Mouse (Mus musculus): ENCODE data around the gene Rac1. TPM values are rescaled to one million over a fixed set of nuclear protein-coding genes. Genes with fewer than 3 reads are reported as not detected.

The Rac1 gene
- polyA plus RNA-seq, 1 experiment: 587 TPM

DNA sequence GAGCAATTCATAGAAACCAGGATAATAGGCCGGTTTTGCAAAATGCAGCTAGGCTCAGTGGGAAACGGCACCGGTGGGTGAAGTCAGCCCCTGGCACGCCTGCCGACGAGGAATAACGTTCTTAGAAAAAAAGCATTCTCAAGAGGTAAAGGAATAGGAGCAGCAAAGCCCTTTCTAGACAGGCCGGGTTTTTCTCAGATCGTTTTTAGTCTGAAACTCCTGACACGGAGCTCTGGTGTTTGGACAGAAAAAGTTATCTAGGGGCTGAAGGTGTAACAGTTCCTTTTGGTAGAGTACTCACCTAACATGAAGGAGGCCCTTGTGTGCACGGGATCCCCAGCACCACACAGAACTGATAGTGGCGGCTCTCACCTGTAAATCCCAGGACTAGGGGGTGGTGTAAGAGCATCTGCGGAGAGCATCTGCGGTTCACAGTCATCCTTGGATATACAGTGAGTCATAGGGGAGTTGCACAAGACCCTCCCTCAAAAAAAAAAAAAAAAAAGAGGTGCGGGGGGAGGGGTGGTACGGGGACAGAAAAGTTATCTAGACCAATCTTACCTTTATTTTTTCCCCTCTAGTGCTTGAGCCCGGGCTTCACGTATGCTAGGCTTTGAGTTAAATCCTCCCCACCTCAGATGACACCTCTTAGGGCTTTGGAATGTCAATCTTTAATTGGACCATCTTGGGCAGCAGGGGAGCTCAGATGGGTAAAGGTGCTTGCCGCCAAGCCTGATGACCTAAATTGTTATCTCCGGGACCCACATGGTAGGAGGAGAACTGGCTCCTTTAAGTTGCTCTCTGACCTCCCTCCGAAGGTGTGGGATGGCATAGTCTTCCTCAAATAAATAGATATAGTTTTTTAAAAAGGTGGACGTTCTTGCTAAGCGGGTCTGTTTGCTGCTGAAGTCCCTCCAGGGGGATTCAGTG, 62.4 kb downstream of the Rac1 start:
- Histone ChIP-seq H3K4me3 (ENCODE audit: insufficient read depth, low read length) (peak overlapping the region; percentile 90), H3K27ac (ENCODE audit: insufficient read depth, low read depth, low read length) (peak overlapping the region; percentile 57), H3K4me1 (ENCODE audit: control insufficient read depth, insufficient read depth, low read length) (peaks cover 26% of the 10 kb centered on the region)
- no peak for TF ChIP-seq POLR2A (IDR thresholded peaks at IDR 0.05; ENCODE audit: borderline replicate concordance, low read depth, low read length)
- TF ChIP-seq CTCF (IDR thresholded peaks at IDR 0.05; ENCODE audit: low read depth, low read length): no peak

DNA sequence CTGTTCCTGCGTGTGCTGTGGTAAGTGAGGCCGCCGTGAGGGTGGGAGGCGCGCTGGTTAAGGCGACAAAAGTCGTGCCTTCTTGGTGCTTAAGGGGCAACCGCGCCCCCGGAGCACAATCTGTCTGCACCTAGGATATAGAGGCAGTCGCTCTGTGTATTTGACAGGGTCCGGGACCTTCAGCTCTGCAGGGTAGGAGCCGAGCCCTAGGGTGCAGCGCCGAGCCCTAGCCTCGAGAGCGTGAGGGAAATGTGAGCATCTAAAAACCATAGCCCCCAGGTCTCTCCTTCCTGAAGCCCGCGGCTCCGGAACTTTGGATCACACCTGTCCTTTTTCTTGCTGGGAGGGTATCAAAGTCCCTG, 63.1 kb downstream of the Rac1 start:
- H3K4me3 ChIP-seq (ENCODE audit: insufficient read depth, low read length): peak overlapping the region; percentile 90
- H3K27ac ChIP-seq (ENCODE audit: insufficient read depth, low read depth, low read length): peak overlapping the region; percentile 33
- H3K4me1 ChIP-seq (ENCODE audit: control insufficient read depth, insufficient read depth, low read length): peaks cover 19% of the 10 kb centered on the region
- no peak for TF ChIP-seq POLR2A (IDR thresholded peaks at IDR 0.05; ENCODE audit: borderline replicate concordance, low read depth, low read length)
- TF ChIP-seq CTCF (IDR thresholded peaks at IDR 0.05; ENCODE audit: low read depth, low read length): no peak

DNA sequence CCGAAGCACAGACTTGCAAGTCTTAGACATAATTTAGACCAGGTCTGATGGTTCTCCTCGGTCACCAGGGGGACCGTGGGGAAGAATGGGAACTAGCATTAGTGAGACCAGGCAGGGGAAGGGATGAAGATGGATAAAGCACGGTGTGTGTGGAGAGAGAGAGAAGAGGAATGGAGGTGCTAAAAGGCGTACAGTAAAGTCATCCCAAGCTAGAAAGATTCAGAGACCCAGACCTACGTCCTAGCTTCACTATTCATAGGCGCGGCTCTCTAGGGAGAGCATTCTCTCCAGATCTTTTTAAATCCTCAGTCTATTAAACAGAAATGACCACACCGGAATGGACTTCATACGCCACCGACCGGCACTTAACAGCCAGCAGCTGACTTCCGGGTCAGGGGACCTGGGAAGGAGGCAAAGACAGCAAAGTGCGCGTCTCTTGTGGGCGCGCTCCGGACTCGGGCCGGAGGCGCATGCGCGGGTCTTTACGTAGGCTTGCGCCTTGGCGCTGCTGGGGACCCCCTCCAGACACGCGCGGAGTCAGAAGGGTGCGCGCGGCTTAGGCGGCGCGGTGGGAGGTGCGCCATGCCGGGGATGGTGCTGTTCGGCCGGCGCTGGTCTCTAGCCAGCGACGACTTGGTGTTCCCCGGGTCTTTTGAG, 63.6 kb downstream of the Rac1 start, which contains the start of gene Daglb:
Gene Daglb, plus strand, starts transcription at position 485 of the 657 bp plus-strand sequence.
- peaks cover 14% of the 10 kb centered on the region for H3K4me1 ChIP-seq (ENCODE audit: control insufficient read depth, insufficient read depth, low read length)
- no peak for TF ChIP-seq CTCF (IDR thresholded peaks at IDR 0.05; ENCODE audit: low read depth, low read length)
- peak within 1 kb of the TSS; percentile 61 for H3K27ac ChIP-seq (ENCODE audit: insufficient read depth, low read depth, low read length)

DNA sequence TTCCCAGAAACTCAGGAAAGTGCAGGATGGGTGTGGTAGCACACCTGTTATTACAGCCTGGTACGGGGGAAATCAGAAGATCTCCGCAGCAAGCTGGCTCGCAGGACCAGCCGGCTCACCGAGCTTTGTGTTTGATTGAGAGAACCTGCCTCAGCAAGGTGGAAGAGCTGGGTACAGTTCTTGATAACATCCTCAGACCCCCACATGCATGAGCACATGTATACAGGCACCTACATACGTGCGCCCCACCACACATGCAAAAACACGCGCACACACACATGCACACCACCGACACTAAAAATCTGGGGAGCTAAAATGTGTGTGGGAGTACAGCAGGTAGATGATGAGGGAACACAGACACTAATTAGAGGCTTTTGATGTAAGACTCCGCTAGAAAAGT, 64.2 kb downstream of the Rac1 start:
- H3K4me3 ChIP-seq (ENCODE audit: insufficient read depth, low read length): peak overlapping the region; percentile 90
- H3K27ac ChIP-seq (ENCODE audit: insufficient read depth, low read depth, low read length): no peak overlapping the region; the same call in 1 of the 2 replicates

More for the DNA sequence above, 63.6 kb downstream of the Rac1 start, which contains the start of gene Daglb:
- peak within 1 kb of the TSS; percentile 90 for H3K4me3 ChIP-seq (ENCODE audit: insufficient read depth, low read length)

More for the DNA sequence above, 64.2 kb downstream of the Rac1 start:
- peaks cover 13% of the 10 kb centered on the region for H3K4me1 ChIP-seq (ENCODE audit: control insufficient read depth, insufficient read depth, low read length)
- TF ChIP-seq CTCF (IDR thresholded peaks at IDR 0.05; ENCODE audit: low read depth, low read length) (no peak), POLR2A (IDR thresholded peaks at IDR 0.05; ENCODE audit: borderline replicate concordance, low read depth, low read length) (no peak)

Other genes with a start within 250 kb of the Rac1 start
- gene Zfp853, start 234.4 kb downstream of the Rac1 start, polyA plus RNA-seq (2012; ENCODE audit: insufficient read depth, insufficient read length, missing spikeins): not detected in 2 replicates
- gene E130309D02Rik, start 212.7 kb downstream of the Rac1 start, polyA plus RNA-seq (2012; ENCODE audit: insufficient read depth, insufficient read length, missing spikeins): 11.2 and 14.3 TPM in 2 replicates
- 36.2 and 45.4 TPM in 2 replicates for gene Zdhhc4, start 198.8 kb downstream of the Rac1 start, polyA plus RNA-seq (2012; ENCODE audit: insufficient read depth, insufficient read length, missing spikeins)
- gene Grid2ip, start 170.7 kb downstream of the Rac1 start, polyA plus RNA-seq (2012; ENCODE audit: insufficient read depth, insufficient read length, missing spikeins): not detected in 2 replicates
- gene Kdelr2, start 124.2 kb downstream of the Rac1 start, polyA plus RNA-seq (2012; ENCODE audit: insufficient read depth, insufficient read length, missing spikeins): 51.3 and 51.5 TPM in 2 replicates
- gene Daglb, start 63.5 kb downstream of the Rac1 start, polyA plus RNA-seq (2012; ENCODE audit: insufficient read depth, insufficient read length, missing spikeins): 60.0 and 64.7 TPM in 2 replicates
- gene Cyth3, start 94.4 kb upstream of the Rac1 start, polyA plus RNA-seq (2012; ENCODE audit: insufficient read depth, insufficient read length, missing spikeins): 21.0 and 26.1 TPM in 2 replicates
- gene Usp42, start 204.2 kb upstream of the Rac1 start, polyA plus RNA-seq (2012; ENCODE audit: insufficient read depth, insufficient read length, missing spikeins): 5.1 and 6.9 TPM in 2 replicates